ENCODE assay signal across 24 mouse cellular contexts in genomic region chr1:157452284-157452683, GRCm38 (mm10).
"Had no signal": no experiment of that assay in that cellular context is flagged by ENCODE, and none has a peak within 500 bp of the region (broad histone marks: within the 10 kb centered on the region; RNA-seq: fewer than 3 reads in every experiment).

No protein-coding gene starts in this region.

- H3K4me3 ChIP-seq: layer of hippocampus, adult 2 months; limb, embryonic 10.5 days; limb, embryonic 13.5 days; liver, embryonic 12.5 days; liver, embryonic 15.5 days; lung, embryonic 15.5 days; megakaryocyte, embryonic 14.5 days; myocyte had no signal

- H3K9me3 ChIP-seq: limb, embryonic 10.5 days; limb, embryonic 13.5 days; liver, embryonic 12.5 days; liver, embryonic 15.5 days; lung, embryonic 15.5 days; megakaryocyte, embryonic 14.5 days had no signal

- H3K4me2 ChIP-seq: limb, embryonic 13.5 days; liver, embryonic 12.5 days; liver, embryonic 15.5 days; lung, embryonic 15.5 days had no signal

- H3K9ac ChIP-seq: limb, embryonic 13.5 days; liver, embryonic 12.5 days; liver, embryonic 15.5 days; lung, embryonic 15.5 days had no signal

- H3K27ac ChIP-seq: kidney, postnatal 0 days; layer of hippocampus, adult 2 months; limb, embryonic 13.5 days; liver, embryonic 12.5 days; liver, embryonic 15.5 days; lung, embryonic 15.5 days; stomach, postnatal 0 days had no signal

- H3K36me3 ChIP-seq: limb, embryonic 10.5 days; limb, embryonic 13.5 days; liver, embryonic 12.5 days; liver, embryonic 15.5 days; lung, embryonic 15.5 days had no signal

- ATAC-seq: liver, embryonic 12.5 days; midbrain, embryonic 16.5 days had no signal

- H3K27me3 ChIP-seq: liver, embryonic 12.5 days; lung, embryonic 15.5 days had no signal

- DNase-seq: kidney, adult 2 months; kidney, postnatal 25 days; layer of hippocampus, adult 9-11 months; liver; lung, adult 18-20 months; lung, postnatal 10 days; lung, postnatal 36 days; right cerebral cortex, adult 18-20 months; right cerebral cortex, postnatal 14 days; right cerebral cortex, postnatal 4 days; thymus, adult 2 months; thymus, postnatal 14 days; thymus, postnatal 4 days had no signal
